ENCODE assay signal across 18 mouse cellular contexts in genomic region chr11:80507791-80508190, GRCm38 (mm10). TPM values are rescaled to one million over a fixed set of nuclear protein-coding genes. Genes with fewer than 3 reads are reported as not detected.
DNase-seq lines count a peak whose midpoint lies in the region; ATAC-seq and TF ChIP-seq lines count a peak whose summit lies in the region.
"Had no signal": no experiment of that assay in that cellular context is flagged by ENCODE, and none has a peak within 500 bp of the region (broad histone marks: within the 10 kb centered on the region; RNA-seq: fewer than 3 reads in every experiment).

No protein-coding gene starts in this region.

- H3K9ac ChIP-seq in forebrain, embryonic 16.5 days (replicated peaks; ENCODE audit: low read depth, low read length), result no peak overlapping the region
- no peak overlapping the region for H3K9ac ChIP-seq in forebrain, postnatal 0 days
- peak overlapping the region; percentile 11 for H3K9ac ChIP-seq in CH12.LX (ENCODE audit: insufficient read depth, low read depth)
- H3K9ac ChIP-seq: hindbrain, embryonic 15.5 days; kidney, embryonic 15.5 days; limb, embryonic 13.5 days; liver, embryonic 15.5 days had no signal

- peaks cover 49% of the 10 kb centered on the region for H3K4me1 ChIP-seq in forebrain, embryonic 16.5 days (replicated peaks; ENCODE audit: control insufficient read depth, insufficient read depth, low read length)
- H3K4me1 ChIP-seq in forebrain, postnatal 0 days (ENCODE audit: insufficient read depth), result peaks cover 42% of the 10 kb centered on the region
- H3K4me1 ChIP-seq in megakaryocyte, embryonic 14.5 days, result peaks cover 69% of the 10 kb centered on the region
- H3K4me1 ChIP-seq in CH12.LX (ENCODE audit: control insufficient read depth in 1 of 2, insufficient read depth in 2 of 2), result peaks cover 51 to 96% of the 10 kb centered on the region in 2 experiments
- peaks cover 61% of the 10 kb centered on the region for H3K4me1 ChIP-seq in olfactory bulb, adult 2 months (ENCODE audit: control insufficient read depth, insufficient read depth, low read length)

- H3K27me3 ChIP-seq in forebrain, embryonic 16.5 days (replicated peaks; ENCODE audit: control insufficient read depth, insufficient read depth, low read length), result no peaks in the 10 kb centered on the region
- no peaks in the 10 kb centered on the region for H3K27me3 ChIP-seq in forebrain, postnatal 0 days (ENCODE audit: insufficient read depth, low read length)
- peaks cover 36% of the 10 kb centered on the region for H3K27me3 ChIP-seq in megakaryocyte, embryonic 14.5 days (replicated peaks)
- no peaks in the 10 kb centered on the region for H3K27me3 ChIP-seq in CH12.LX (replicated peaks)
- H3K27me3 ChIP-seq: hindbrain, embryonic 15.5 days; kidney, embryonic 15.5 days; limb, embryonic 13.5 days; liver, embryonic 15.5 days had no signal

- 91% methylated on average over 6 of the region's 6 CpGs for WGBS in forebrain, embryonic 16.5 days
- 92% methylated on average over 6 of the region's 6 CpGs for WGBS in forebrain, postnatal 0 days
- 90% methylated on average over 6 of the region's 6 CpGs for WGBS in olfactory bulb, adult 2 months

- no peaks in the 10 kb centered on the region for H3K79me2 ChIP-seq in CH12.LX (replicated peaks; ENCODE audit: control insufficient read depth, extremely low read depth, insufficient read depth, poor library complexity, severe bottlenecking)

- no peaks in the 10 kb centered on the region for H3K36me3 ChIP-seq in forebrain, embryonic 16.5 days (ENCODE audit: control insufficient read depth, insufficient read depth)
- no peaks in the 10 kb centered on the region for H3K36me3 ChIP-seq in forebrain, postnatal 0 days (ENCODE audit: insufficient read depth)
- no peaks in the 10 kb centered on the region for H3K36me3 ChIP-seq in megakaryocyte, embryonic 14.5 days (replicated peaks; ENCODE audit: low read length)
- H3K36me3 ChIP-seq in CH12.LX (replicated peaks in 1 of 2; ENCODE audit: control insufficient read depth in 1 of 2, insufficient read depth in 1 of 2, low read length in 1 of 2), result peaks cover 0 to 6% of the 10 kb centered on the region in 2 experiments
- H3K36me3 ChIP-seq: G1E; hindbrain, embryonic 15.5 days; kidney, embryonic 15.5 days; limb, embryonic 13.5 days; liver, embryonic 15.5 days had no signal

- H3K9me3 ChIP-seq in forebrain, embryonic 16.5 days (ENCODE audit: control insufficient read depth, low read length), result no peaks in the 10 kb centered on the region
- no peaks in the 10 kb centered on the region for H3K9me3 ChIP-seq in forebrain, postnatal 0 days (ENCODE audit: low read length)
- H3K9me3 ChIP-seq in megakaryocyte, embryonic 14.5 days, result peaks cover 3% of the 10 kb centered on the region; the same call in 1 of the 2 replicates
- H3K9me3 ChIP-seq in CH12.LX (replicated peaks; ENCODE audit: low read length), result peaks cover 15% of the 10 kb centered on the region
- H3K9me3 ChIP-seq: G1E; hindbrain, embryonic 15.5 days; kidney, embryonic 15.5 days; limb, embryonic 13.5 days; liver, embryonic 15.5 days had no signal

- ATAC-seq in forebrain, embryonic 16.5 days, result no peak
- no peak for ATAC-seq in forebrain, postnatal 0 days
- no peak for ATAC-seq in megakaryocyte, adult 5-6 weeks (ENCODE audit: poor library complexity, severe bottlenecking)
- ATAC-seq in activated CD4-positive, CD25-positive, alpha-beta regulatory T cell, adult 4 months, result no peak
- ATAC-seq: intestine, embryonic 16.5 days had no signal

- H3K27ac ChIP-seq in forebrain, embryonic 16.5 days (ENCODE audit: low read length), result peak overlapping the region; percentile 44
- H3K27ac ChIP-seq in forebrain, postnatal 0 days (ENCODE audit: low read depth, low read length), result no peak overlapping the region
- peak overlapping the region; percentile 94 for H3K27ac ChIP-seq in CH12.LX (ENCODE audit: insufficient read depth, low read depth)
- H3K27ac ChIP-seq in olfactory bulb, adult 2 months (ENCODE audit: insufficient read depth, low read depth, low read length), result peak overlapping the region; percentile 79
- H3K27ac ChIP-seq: kidney, embryonic 15.5 days; limb, embryonic 13.5 days; liver, embryonic 15.5 days had no signal

- in situ Hi-C loops in CH12.LX (cut with MboI; ENCODE audit: low pct_ligation_motif_present, low pct_unique_long_range_greater_than_20kb, low sequenced_read_pairs), result loop anchor here (5.0 kb wide), 1 partner anchor 55 kb away; no protein-coding TSS in a partner anchor

- TF ChIP-seq POLR2A in CH12.LX (IDR thresholded peaks at IDR 0.05; ENCODE audit: low read depth, low read length), result no peak
- no peak for TF ChIP-seq POLR2A in olfactory bulb, adult 2 months (IDR thresholded peaks at IDR 0.05; ENCODE audit: insufficient read depth, low read depth, low read length)

- TF ChIP-seq EP300 in CH12.LX (IDR thresholded peaks at IDR 0.05; ENCODE audit: low read length), result no peak

- H3K4me3 ChIP-seq in forebrain, embryonic 16.5 days (replicated peaks; ENCODE audit: low read length), result no peak overlapping the region
- no peak overlapping the region for H3K4me3 ChIP-seq in forebrain, postnatal 0 days (ENCODE audit: low read depth, low read length)
- H3K4me3 ChIP-seq in megakaryocyte, embryonic 14.5 days (replicated peaks), result peak overlapping the region; percentile 76
- peak overlapping the region in 2 of 3 experiments; percentile 22 to 28 for H3K4me3 ChIP-seq in CH12.LX (replicated peaks in 1 of 3; ENCODE audit: low read depth in 2 of 3, low read length in 2 of 3, poor library complexity in 1 of 3)
- H3K4me3 ChIP-seq in olfactory bulb, adult 2 months (ENCODE audit: insufficient read depth, low read depth, low read length), result no peak overlapping the region
- H3K4me3 ChIP-seq: hindbrain, embryonic 15.5 days; kidney, embryonic 15.5 days; limb, embryonic 13.5 days; liver, embryonic 15.5 days had no signal

- no peak for TF ChIP-seq RAD21 in CH12.LX (IDR thresholded peaks at IDR 0.05; ENCODE audit: low read depth, low read length)

- no peak for DNase-seq in forebrain, postnatal 0 days
- no peak for DNase-seq in CH12.LX (ENCODE audit: extremely low read depth)
- DNase-seq: cerebellum, adult 11 months; cerebellum, postnatal 25 days; heart, postnatal 4 days; kidney, postnatal 4 days; lung, postnatal 10 days had no signal

- TF ChIP-seq CTCF in forebrain, postnatal 0 days (IDR thresholded peaks at IDR 0.05; ENCODE audit: low read depth), result no peak
- no peak for TF ChIP-seq CTCF in CH12.LX (conservative IDR thresholded peaks at IDR 0.05 in 1 of 2, IDR thresholded peaks at IDR 0.05 in 1 of 2; ENCODE audit: low read depth in 2 of 2, low read length in 2 of 2)
- no peak for TF ChIP-seq CTCF in olfactory bulb, adult 2 months (IDR thresholded peaks at IDR 0.05; ENCODE audit: insufficient read depth, low read depth, low read length)

- dilution Hi-C loops in CH12.LX (cut with MboI; ENCODE audit: extremely low pct_ligation_motif_present, extremely low pct_unique_long_range_greater_than_20kb, low sequenced_read_pairs), result no loop called here

- no peak overlapping the region for H3K4me2 ChIP-seq in forebrain, embryonic 16.5 days (ENCODE audit: low read length)
- no peak overlapping the region for H3K4me2 ChIP-seq in forebrain, postnatal 0 days (ENCODE audit: low read depth)
- peak overlapping the region; percentile 84 for H3K4me2 ChIP-seq in CH12.LX (ENCODE audit: insufficient read depth, low read depth, poor library complexity, severe bottlenecking)
- H3K4me2 ChIP-seq: hindbrain, embryonic 15.5 days; kidney, embryonic 15.5 days; limb, embryonic 13.5 days; liver, embryonic 15.5 days had no signal

TF ChIP-seq in CH12.LX, 34 proteins besides CTCF, POLR2A, EP300 and RAD21:
- TF ChIP-seq ZNF384 (IDR thresholded peaks at IDR 0.05; ENCODE audit: low read depth, low read length), result no peak
- TF ChIP-seq KAT2A (IDR thresholded peaks at IDR 0.05; ENCODE audit: insufficient replicate concordance, low read length), result no peak
- TF ChIP-seq USF1 (IDR thresholded peaks at IDR 0.05; ENCODE audit: low read depth, low read length), result no peak
- no peak for TF ChIP-seq NRF1 (IDR thresholded peaks at IDR 0.05; ENCODE audit: low read depth, low read length)
- no peak for TF ChIP-seq JUN (IDR thresholded peaks at IDR 0.05; ENCODE audit: insufficient read depth, low read depth, low read length)
- no peak for TF ChIP-seq MYC (IDR thresholded peaks at IDR 0.05; ENCODE audit: low read depth, low read length)
- no peak for TF ChIP-seq USF2 (conservative IDR thresholded peaks at IDR 0.05; ENCODE audit: low read depth, low read length)
- TF ChIP-seq GABPA (IDR thresholded peaks at IDR 0.05; ENCODE audit: insufficient replicate concordance, low read depth, low read length), result no peak
- no peak for TF ChIP-seq MXI1 (IDR thresholded peaks at IDR 0.05; ENCODE audit: low read depth, low read length)

RNA-seq across cellular contexts. Expression of gene Cdk5r1, which starts 31.0 kb away (rescaled TPM):
- 109 and 113 TPM in 2 replicates for polyA plus RNA-seq in forebrain, embryonic 16.5 days (2015; fragmentation: Nextera tagmentation; extraction: Ambion mirVana)
- 392 and 416 TPM in 2 replicates for total RNA-seq in forebrain, postnatal 0 days (2014; rRNA removed)
- 117 and 122 TPM in 2 replicates for polyA plus RNA-seq in forebrain, postnatal 0 days (2015; fragmentation: Nextera tagmentation; extraction: Ambion mirVana)
- 0.84 and 2.5 TPM in 2 replicates for polyA plus RNA-seq in megakaryocyte, embryonic 14.5 days (2012; ENCODE audit: insufficient read depth, low replicate concordance)
- total RNA-seq in megakaryocyte, adult 5-6 weeks (2015), result 2.0 and 3.2 TPM in 2 replicates
- total RNA-seq in megakaryocyte, adult 5-6 weeks (2017), result 3.3 and 4.5 TPM in 2 replicates
- total RNA-seq in CH12.LX (2012; rRNA removed), result 12.7 and 23.3 TPM in 2 replicates
- total RNA-seq in CH12.LX (2014; rRNA removed), result 2.6 and 2.8 TPM in 2 replicates
- 2.7 and 3.5 TPM in 2 replicates for polyA plus RNA-seq in CH12.LX (2012; ENCODE audit: insufficient read length, low read depth)
- 97.4 and 147 TPM in 2 replicates for polyA plus RNA-seq in olfactory bulb, adult 2 months (2012; ENCODE audit: insufficient read depth, insufficient read length, low replicate concordance, missing spikeins)
- under 1 TPM; 0.89 to 0.98 TPM for polyA plus RNA-seq in activated CD4-positive, CD25-positive, alpha-beta regulatory T cell, adult 4 months (2017; shearing (Covaris generic))

Comparison
In these comparisons a context has a peak if more than half of its experiments do, and no peak if none do; other contexts are left out.
1. H3K4me3 ChIP-seq: peak in megakaryocyte, embryonic 14.5 days (single experiment) and CH12.LX (2 of 3); none in forebrain, embryonic 16.5 days (single experiment), forebrain, postnatal 0 days (single experiment) and olfactory bulb, adult 2 months (single experiment).
2. RNA of gene Cdk5r1, which starts 31.0 kb away (polyA plus RNA-seq): 117 to 122 TPM in forebrain, postnatal 0 days, 109 to 113 TPM in forebrain, embryonic 16.5 days and 97.4 to 147 TPM in olfactory bulb, adult 2 months; 2.7 to 3.5 TPM in CH12.LX, 0.89 to 0.98 TPM in activated CD4-positive, CD25-positive, alpha-beta regulatory T cell, adult 4 months and 0.84 to 2.5 TPM in megakaryocyte, embryonic 14.5 days; every median in the first group is over 10 times any median in the second.